Mouse (Mus musculus) common myeloid progenitor, adult 5-6 weeks (primary cell): ENCODE data around the gene Amz2. TPM values are rescaled to one million over a fixed set of nuclear protein-coding genes. Genes with fewer than 3 reads are reported as not detected.

Experiments used
- ATAC-seq: replicated peaks from 2 replicates; pipeline ENCODE4 v1.8.0; 2016; ENCODE audit warnings: low read depth, mild to moderate bottlenecking, moderate TSS enrichment, inconsistent platforms; ENCODE audit not compliant: poor library complexity, severe bottlenecking
- total RNA-seq: library from RNA; stranded (forward); fragments of 200-1000, 187-1606 nt; gene quantifications from 2 replicates; pipeline ENCODE4 v1.2.3, GENCODE M21; 2017

Amz2 gene
- total RNA-seq: 50.8 and 62.2 TPM in 2 replicates

- peak; percentile 86 for ATAC-seq
Measured at GRCm38 (mm10) chr11:109425392-109426271, at the start of gene Amz2. Amz2 (plus strand) TSS chr11:109425946.

- peak; percentile 23; the same call in 1 of the 2 replicates for ATAC-seq
Measured at GRCm38 (mm10) chr11:109376484-109377143, 49.1 kb upstream of the Amz2 start.

- no peak for ATAC-seq
Measured at GRCm38 (mm10) chr11:109377477-109377876, 48.3 kb upstream of the Amz2 start.

- ATAC-seq: no peak
Measured at GRCm38 (mm10) chr11:109378051-109378450, 47.7 kb upstream of the Amz2 start.

GRCm38 (mm10) chr11:109380662-109381061, 45.1 kb upstream of the Amz2 start:
- ATAC-seq: peak; percentile 79

GRCm38 (mm10) chr11:109385296-109385695, 40.5 kb upstream of the Amz2 start:
- no peak for ATAC-seq

GRCm38 (mm10) chr11:109389046-109389445, 36.7 kb upstream of the Amz2 start:
- no peak for ATAC-seq

- no peak for ATAC-seq
Measured at GRCm38 (mm10) chr11:109391200-109391599, 34.5 kb upstream of the Amz2 start.

GRCm38 (mm10) chr11:109391760-109392159, 34.0 kb upstream of the Amz2 start:
- no peak for ATAC-seq

GRCm38 (mm10) chr11:109392601-109393000, 33.1 kb upstream of the Amz2 start:
- no peak for ATAC-seq

- ATAC-seq: no peak
Measured at GRCm38 (mm10) chr11:109394758-109395157, 31.0 kb upstream of the Amz2 start.

- ATAC-seq: no peak
Measured at GRCm38 (mm10) chr11:109395291-109395690, 30.5 kb upstream of the Amz2 start.

- no peak for ATAC-seq
Measured at GRCm38 (mm10) chr11:109406431-109406830, 19.3 kb upstream of the Amz2 start.

- no peak for ATAC-seq
Measured at GRCm38 (mm10) chr11:109410197-109410980, 15.4 kb upstream of the Amz2 start.

GRCm38 (mm10) chr11:109413617-109414016, 12.1 kb upstream of the Amz2 start, which contains the start of gene 9930022D16Rik:
9930022D16Rik (plus strand) TSS chr11:109413917.
- no peak for ATAC-seq

GRCm38 (mm10) chr11:109414802-109415201, 10.9 kb upstream of the Amz2 start:
- no peak for ATAC-seq

- ATAC-seq: no peak
Measured at GRCm38 (mm10) chr11:109416709-109417420, 8.9 kb upstream of the Amz2 start.

- peak; percentile 27 for ATAC-seq
Measured at GRCm38 (mm10) chr11:109417472-109418040, 8.2 kb upstream of the Amz2 start.

- ATAC-seq: no peak
Measured at GRCm38 (mm10) chr11:109419461-109419860, 6.3 kb upstream of the Amz2 start.
